Mouse (Mus musculus) liver, embryonic 15.5 days (tissue): ENCODE results near the gene Sipa1l2. TPM values are rescaled to one million over a fixed set of nuclear protein-coding genes. Genes with fewer than 3 reads are reported as not detected.
A peak's percentile ranks its signal among the peaks of the same experiment; 100 is the strongest.

ENCODE experiments used
- ATAC-seq: fragments of 200-750 bp; cut with Nextera tagmentation; 2 replicates; pipeline ENCODE4 v1.8.0; 2017; ENCODE audit warnings: moderate number of reproducible peaks, mild to moderate bottlenecking, moderate library complexity; ENCODE audit not compliant: insufficient read depth
- H3K27ac ChIP-seq: fragments of 300-500 bp; sonication (generic); replicated peaks from 2 replicates; pipeline ENCODE4 v1.5.1; 2015; ENCODE audit warnings: mild to moderate bottlenecking, inconsistent platforms
- H3K27me3 ChIP-seq: fragments of 300-500 bp; sonication (generic); 2 replicates; pipeline ENCODE4 v1.6.1; 2015; ENCODE audit warnings: mild to moderate bottlenecking, inconsistent platforms
- H3K36me3 ChIP-seq: fragments of 300-500 bp; sonication (generic); replicated peaks from 2 replicates; pipeline ENCODE4 v1.6.1; 2015; ENCODE audit warnings: moderate library complexity, mild to moderate bottlenecking, inconsistent platforms
- H3K4me1 ChIP-seq: fragments of 300-500 bp; sonication (generic); replicated peaks from 2 replicates; pipeline ENCODE4 v1.6.1; 2015; ENCODE audit warnings: inconsistent platforms
- H3K4me2 ChIP-seq: fragments of 300-500 bp; sonication (generic); 2 replicates; pipeline ENCODE4 v1.6.1; 2015; ENCODE audit warnings: moderate library complexity, mild to moderate bottlenecking, inconsistent platforms
- H3K4me3 ChIP-seq: fragments of 300-500 bp; sonication (generic); replicated peaks from 2 replicates; pipeline ENCODE4 v1.5.1; 2015; ENCODE audit warnings: mild to moderate bottlenecking, inconsistent platforms
- H3K9ac ChIP-seq: fragments of 300-500 bp; sonication (generic); 2 replicates; pipeline ENCODE4 v1.6.1; 2015; ENCODE audit warnings: moderate library complexity, mild to moderate bottlenecking, inconsistent platforms
- H3K9me3 ChIP-seq: fragments of 300-500 bp; sonication (generic); replicated peaks from 2 replicates; pipeline ENCODE4 v1.6.1; 2016; ENCODE audit warnings: inconsistent platforms
- WGBS: fragments of 180-500 bp; shearing (Covaris S2); methylation state at CpG from one replicate; pipeline ENCODE4 v1.1.7; 2015; ENCODE audit warnings: mixed read lengths; ENCODE audit not compliant: insufficient replicate concordance; 5-methylcytosine and 5-hydroxymethylcytosine counted together
- polyA plus RNA-seq: library from polyadenylated mRNA; unstranded; fragments of >200 nt; fragmentation: Nextera tagmentation; extraction: Ambion mirVana; gene quantifications from 2 replicates; pipeline ENCODE4 v1.2.1, GENCODE M21; 2015

Gene Sipa1l2
- polyA plus RNA-seq, 1 experiment from 2014 or later, result 0.62 TPM

DNA sequence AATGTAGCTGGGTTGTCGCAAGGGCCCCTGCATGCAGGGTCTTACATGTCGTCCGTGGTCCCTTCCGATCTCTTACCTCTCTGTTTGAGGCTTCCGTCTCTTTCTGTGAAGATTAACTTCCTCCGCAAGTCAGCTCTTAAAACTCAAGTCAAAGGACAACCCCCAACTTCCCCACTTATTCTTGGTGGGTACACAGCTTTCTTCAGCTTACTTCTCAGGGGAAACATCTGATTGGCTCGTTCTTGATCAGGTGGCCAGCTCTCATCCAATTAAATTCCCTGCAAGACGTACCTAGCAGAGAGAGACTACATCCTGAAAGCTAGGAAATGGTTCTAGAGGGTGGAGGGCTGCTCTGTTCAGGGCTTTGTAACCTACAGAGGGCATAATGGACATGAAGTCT, 178.3 kb downstream of the Sipa1l2 start:
- Histone ChIP-seq H3K9me3 (no peaks in the 10 kb centered on the region), H3K4me1 (no peaks in the 10 kb centered on the region; the same call in 1 of the 2 replicates), H3K27me3 (no peaks in the 10 kb centered on the region), H3K4me2 (0 out of 2 replicates have a peak overlapping the region, but pooled peaks have one; percentile 2), H3K36me3 (no peaks in the 10 kb centered on the region), H3K4me3 (no peak overlapping the region), H3K9ac (no peak overlapping the region), H3K27ac (no peak overlapping the region)
- ATAC-seq, result no peak
- WGBS, result 18% methylated on average over 8 of the region's 8 CpGs

DNA sequence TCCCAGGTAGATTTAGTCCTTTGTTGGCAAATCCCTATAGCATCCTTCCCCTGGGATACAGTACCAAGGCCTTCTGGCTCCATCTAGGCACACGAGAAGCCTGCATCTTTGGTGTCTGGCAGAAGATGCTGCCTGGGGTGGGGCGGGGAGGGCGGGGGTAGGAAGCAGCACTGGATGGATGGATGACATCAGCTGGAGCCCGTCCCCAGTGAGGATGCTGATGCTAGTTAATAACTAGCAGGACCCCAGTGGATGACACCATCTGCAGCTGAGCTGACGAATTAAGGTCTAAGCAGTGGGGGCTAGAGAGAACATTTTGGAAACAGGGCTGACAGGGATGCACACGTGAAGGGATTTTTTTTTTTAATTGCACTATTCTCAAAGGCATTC, 179.1 kb downstream of the Sipa1l2 start:
- ATAC-seq, result no peak
- Histone ChIP-seq H3K9me3 (no peaks in the 10 kb centered on the region), H3K9ac (no peak overlapping the region), H3K4me1 (peaks cover 6% of the 10 kb centered on the region; the same call in 1 of the 2 replicates), H3K27me3 (no peaks in the 10 kb centered on the region), H3K4me3 (no peak overlapping the region), H3K27ac (no peak overlapping the region), H3K36me3 (no peaks in the 10 kb centered on the region), H3K4me2 (no peak overlapping the region)
- WGBS, result 63% methylated on average over 6 of the region's 6 CpGs

DNA sequence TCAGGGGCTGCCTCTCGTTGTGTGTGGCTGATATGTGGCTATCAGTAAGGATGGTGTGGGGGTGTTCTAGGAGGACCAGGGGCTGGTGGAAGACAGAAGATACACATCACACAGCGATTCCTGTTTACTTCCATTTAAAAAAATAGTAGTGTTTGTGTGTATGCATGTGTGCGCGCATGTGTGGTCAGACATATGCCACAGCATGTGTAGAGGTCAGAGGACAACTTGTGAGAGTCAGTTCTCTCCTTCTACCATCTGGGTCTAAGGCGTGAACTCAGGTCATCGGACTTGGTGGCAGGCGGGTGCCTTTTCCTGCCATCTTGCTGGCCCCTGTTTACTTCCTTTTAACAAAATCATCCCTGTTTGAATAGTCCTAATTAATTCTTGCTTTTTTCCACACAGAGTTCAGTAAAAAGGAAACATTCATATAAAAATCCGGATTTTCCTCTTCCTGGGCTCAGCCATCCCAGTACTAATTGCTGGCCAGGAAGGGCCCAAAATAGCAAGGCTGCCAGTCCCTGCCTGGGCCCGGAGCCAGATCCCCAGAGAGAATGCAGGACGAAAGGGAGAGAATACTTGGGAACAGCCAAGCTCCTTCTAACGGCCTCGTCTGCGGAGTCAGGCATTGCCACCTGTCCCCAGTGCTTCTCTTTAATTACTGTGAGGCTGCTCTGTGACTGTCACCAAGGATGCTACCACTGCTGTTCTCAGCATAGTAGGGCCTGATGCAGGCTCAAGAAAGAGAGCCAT, 179.7 kb downstream of the Sipa1l2 start:
- H3K27me3 ChIP-seq, result no peaks in the 10 kb centered on the region
- H3K9me3 ChIP-seq, result no peaks in the 10 kb centered on the region
- ATAC-seq, result no peak
- no peaks in the 10 kb centered on the region for H3K36me3 ChIP-seq
- no peak overlapping the region for H3K4me2 ChIP-seq
- no peak overlapping the region for H3K9ac ChIP-seq
- no peak overlapping the region for H3K27ac ChIP-seq
- H3K4me1 ChIP-seq, result peaks cover 8% of the 10 kb centered on the region; the same call in 1 of the 2 replicates
- whole genome bisulfite sequencing, result 62% methylated on average over 13 of the region's 13 CpGs
- no peak overlapping the region for H3K4me3 ChIP-seq

DNA sequence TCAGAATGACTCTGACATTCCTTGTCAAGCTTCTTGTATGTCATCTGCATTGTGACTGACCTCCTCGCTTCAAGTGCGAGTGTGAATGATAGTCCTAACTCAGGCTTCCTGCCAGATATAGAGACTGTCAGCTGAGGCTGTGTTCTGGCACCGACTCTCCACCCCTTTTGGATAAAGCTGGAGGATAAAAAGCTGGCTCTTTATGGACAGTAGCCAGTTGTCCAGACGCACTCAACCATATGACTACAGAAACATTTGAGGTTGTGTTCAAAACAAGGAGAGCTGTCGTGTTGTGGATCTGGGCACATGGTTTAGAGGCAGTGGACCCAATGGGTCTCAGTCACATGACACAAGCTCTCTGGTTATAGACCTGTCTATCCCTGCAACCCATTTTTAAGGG, 180.3 kb downstream of the Sipa1l2 start:
- ATAC-seq, result no peak
- peaks cover 8% of the 10 kb centered on the region; the same call in 1 of the 2 replicates for H3K4me1 ChIP-seq
- no peaks in the 10 kb centered on the region for H3K36me3 ChIP-seq
- H3K4me2 ChIP-seq, result no peak overlapping the region
- H3K9me3 ChIP-seq, result no peaks in the 10 kb centered on the region
- H3K27me3 ChIP-seq, result no peaks in the 10 kb centered on the region
- no peak overlapping the region for H3K9ac ChIP-seq
- no peak overlapping the region for H3K4me3 ChIP-seq
- no peak overlapping the region for H3K27ac ChIP-seq
- 46% methylated on average over 5 of the region's 5 CpGs for WGBS

DNA sequence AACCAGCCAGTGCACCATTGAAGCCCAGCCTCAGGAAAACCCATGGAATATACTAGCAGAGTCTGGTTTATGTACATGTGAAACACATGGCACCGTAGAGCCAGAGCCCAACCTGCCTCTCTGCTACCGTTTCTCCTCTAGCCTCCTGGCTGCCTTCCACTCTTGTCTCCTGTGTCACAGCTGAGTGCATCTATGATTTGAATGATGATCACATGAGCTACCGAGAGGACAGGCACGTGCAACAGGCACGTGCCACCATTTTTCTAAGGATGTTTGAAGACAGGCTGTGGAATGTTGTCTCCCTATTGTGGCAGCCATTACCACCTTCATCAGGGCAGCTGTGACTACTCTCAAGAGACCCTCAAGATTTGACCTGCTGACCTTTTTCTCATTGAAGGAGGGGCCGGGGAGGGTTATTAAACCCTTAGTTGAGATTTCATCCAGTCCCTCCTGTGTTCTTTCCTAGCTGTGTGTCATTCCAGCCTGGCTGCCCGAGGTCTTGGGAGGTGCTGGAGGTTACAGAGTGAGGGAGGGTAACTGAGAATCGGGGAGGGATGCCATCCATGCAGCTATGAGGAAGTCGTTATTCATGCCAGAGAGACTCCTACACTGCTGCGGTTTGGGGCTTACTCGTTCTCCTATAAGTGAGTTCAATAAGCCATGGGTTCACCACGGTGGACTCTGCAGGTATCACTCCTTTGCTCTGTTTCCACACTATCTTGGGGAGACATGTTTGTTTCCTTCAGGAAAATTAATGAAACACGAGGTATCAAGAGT, 181.0 kb downstream of the Sipa1l2 start:
- no peak overlapping the region for H3K4me2 ChIP-seq
- no peak overlapping the region for H3K4me3 ChIP-seq
- H3K27ac ChIP-seq, result no peak overlapping the region
- peaks cover 8% of the 10 kb centered on the region; the same call in 1 of the 2 replicates for H3K4me1 ChIP-seq
- no peak overlapping the region for H3K9ac ChIP-seq
- ATAC-seq, result no peak
- H3K27me3 ChIP-seq, result no peaks in the 10 kb centered on the region
- H3K9me3 ChIP-seq, result no peaks in the 10 kb centered on the region
- WGBS, result 39% methylated on average over 13 of the region's 13 CpGs
- H3K36me3 ChIP-seq, result no peaks in the 10 kb centered on the region

DNA sequence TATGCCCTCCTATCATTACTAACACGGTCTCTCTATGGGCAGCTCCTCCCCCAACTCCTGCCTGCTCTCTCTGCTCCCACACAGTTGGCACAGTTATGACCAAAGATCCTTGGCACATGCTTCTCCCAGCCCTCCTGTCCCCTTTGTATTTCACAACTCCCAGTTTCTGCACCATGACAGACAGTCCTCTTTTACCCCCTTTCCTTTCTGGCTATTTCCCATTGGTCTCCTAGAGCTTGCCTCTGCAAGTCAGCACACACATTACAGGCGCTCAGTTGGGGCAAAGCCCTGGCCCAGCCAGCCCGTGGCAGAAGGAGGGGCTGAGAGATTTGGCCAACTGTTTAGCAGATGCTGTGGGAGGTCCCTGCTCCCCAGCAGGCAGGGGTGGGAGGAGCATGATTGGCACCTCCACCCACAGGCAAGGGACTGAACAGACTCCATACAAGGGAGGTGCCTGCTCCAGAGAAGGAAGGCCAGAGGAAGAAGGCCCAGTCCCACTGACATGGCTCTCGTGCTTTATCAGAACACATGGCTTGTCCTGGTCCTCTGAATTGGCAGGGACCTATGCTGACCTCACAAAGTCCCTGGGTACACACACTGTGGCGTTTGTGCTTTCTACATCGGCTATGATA, 184.0 kb downstream of the Sipa1l2 start:
- Histone ChIP-seq H3K27me3 (no peaks in the 10 kb centered on the region), H3K4me1 (peaks cover 8% of the 10 kb centered on the region; the same call in 1 of the 2 replicates), H3K4me3 (no peak overlapping the region), H3K9me3 (no peaks in the 10 kb centered on the region), H3K27ac (no peak overlapping the region), H3K9ac (no peak overlapping the region), H3K36me3 (no peaks in the 10 kb centered on the region), H3K4me2 (no peak overlapping the region)
- ATAC-seq, result peak; percentile 33
- WGBS, result 27% methylated on average over 6 of the region's 6 CpGs

DNA sequence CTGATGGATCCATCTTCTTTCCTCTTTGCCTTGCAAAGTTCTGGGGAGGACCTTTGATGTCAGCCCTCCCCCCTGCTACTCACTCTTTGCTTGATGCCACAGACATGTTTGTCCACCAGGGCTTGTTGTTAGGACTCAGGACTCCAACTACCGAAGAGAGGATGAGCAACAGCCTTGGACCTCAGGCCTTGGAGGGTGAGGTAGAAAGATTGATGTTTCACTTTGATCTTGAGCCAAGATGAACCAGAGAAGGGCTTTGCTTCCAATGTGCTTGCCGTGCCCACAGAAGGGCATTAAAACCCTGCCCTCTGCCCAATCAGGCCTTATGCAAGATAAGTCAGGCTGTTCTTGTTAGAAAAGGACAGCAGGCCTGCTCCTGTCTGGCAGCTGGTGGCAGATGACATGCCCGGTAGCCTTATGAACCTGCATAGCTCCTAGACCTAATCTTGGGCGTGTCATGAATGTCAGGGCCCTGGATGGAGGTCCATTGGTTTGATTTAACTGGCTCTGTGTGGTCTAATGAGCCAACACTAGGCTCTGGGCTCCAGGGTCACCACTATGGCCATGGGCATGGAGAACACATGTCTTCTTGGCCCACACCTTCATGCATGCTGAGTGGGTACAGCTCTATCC, 184.9 kb downstream of the Sipa1l2 start:
- Histone ChIP-seq H3K4me3 (no peak overlapping the region), H3K27me3 (no peaks in the 10 kb centered on the region), H3K27ac (no peak overlapping the region), H3K36me3 (no peaks in the 10 kb centered on the region), H3K4me1 (peaks cover 8% of the 10 kb centered on the region; the same call in 1 of the 2 replicates), H3K4me2 (no peak overlapping the region), H3K9me3 (no peaks in the 10 kb centered on the region), H3K9ac (no peak overlapping the region)
- ATAC-seq, result no peak
- 64% methylated on average over 4 of the region's 4 CpGs for WGBS

DNA sequence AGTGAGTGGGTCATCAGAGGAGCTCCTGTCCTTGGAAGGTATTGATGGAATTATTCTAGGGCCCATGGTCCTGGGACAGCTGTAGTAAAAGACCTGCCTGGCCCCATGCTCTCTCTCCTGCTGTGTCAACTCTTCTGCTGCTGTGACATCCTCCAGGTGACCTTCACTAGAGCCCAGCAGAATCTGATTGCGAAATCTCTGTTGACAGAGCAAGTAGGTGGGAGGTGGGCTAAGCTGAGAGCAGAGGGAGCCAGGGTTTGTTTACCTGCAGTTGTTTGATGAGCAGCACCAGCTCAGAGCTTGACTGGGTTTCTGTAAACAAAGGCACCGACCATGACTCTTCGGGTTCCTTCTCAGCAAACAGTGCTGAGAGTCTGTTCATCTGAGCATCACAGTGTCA, 187.9 kb downstream of the Sipa1l2 start:
- H3K4me2 ChIP-seq, result no peak overlapping the region
- no peaks in the 10 kb centered on the region for H3K27me3 ChIP-seq
- ATAC-seq, result peak; percentile 63
- H3K27ac ChIP-seq, result peak overlapping the region; percentile 24; the same call in 1 of the 2 replicates
- WGBS, result 25% methylated on average over 3 of the region's 3 CpGs
- no peak overlapping the region for H3K4me3 ChIP-seq
- H3K36me3 ChIP-seq, result no peaks in the 10 kb centered on the region
- H3K9ac ChIP-seq, result no peak overlapping the region
- H3K4me1 ChIP-seq, result peaks cover 8% of the 10 kb centered on the region; the same call in 1 of the 2 replicates
- no peaks in the 10 kb centered on the region for H3K9me3 ChIP-seq

DNA sequence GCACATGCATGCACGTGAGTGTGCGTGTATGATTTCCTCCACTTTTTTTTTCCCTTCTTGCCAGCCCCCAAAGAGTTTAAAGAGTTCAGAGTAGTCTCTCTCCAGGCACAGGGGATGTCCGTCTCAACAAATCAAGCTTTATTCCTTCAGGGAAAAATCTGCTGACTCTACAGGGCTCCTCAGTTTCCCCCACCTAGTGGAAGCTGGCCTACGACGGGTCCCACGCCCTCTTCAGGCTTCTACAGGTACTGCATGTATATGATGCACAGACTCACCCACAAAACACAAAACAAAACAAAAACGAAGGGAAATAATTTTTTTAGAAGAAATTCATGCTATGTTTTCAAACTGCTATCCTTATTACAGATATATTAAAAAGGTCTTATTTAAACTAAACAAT, 189.7 kb downstream of the Sipa1l2 start:
- Histone ChIP-seq H3K27me3 (no peaks in the 10 kb centered on the region), H3K27ac (no peak overlapping the region)

DNA sequence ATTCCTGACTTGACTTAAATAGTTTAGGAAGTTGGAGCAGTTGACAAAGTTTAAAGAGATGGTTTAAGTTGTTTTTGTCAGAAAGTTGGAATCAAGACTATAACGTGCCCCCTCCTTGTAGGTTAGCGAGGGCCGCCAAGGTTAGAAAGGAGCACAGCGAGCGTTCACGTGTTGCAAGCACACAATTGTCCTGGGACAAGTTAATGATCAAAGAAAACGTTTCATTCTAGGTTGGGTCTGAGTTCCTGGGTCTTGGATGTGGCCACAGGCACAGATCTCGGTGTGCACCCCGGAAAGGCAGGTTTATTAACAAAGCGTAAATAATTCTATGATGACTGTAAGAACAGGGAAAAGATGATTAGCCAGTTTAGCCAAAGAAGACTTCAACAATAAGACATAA, 190.5 kb downstream of the Sipa1l2 start:
- no peaks in the 10 kb centered on the region; the same call in 1 of the 2 replicates for H3K4me1 ChIP-seq
- no peak overlapping the region for H3K9ac ChIP-seq
- ATAC-seq, result no peak
- no peaks in the 10 kb centered on the region for H3K9me3 ChIP-seq
- no peak overlapping the region for H3K4me2 ChIP-seq
- WGBS, result 66% methylated on average over 10 of the region's 10 CpGs
- H3K36me3 ChIP-seq, result no peaks in the 10 kb centered on the region
- no peak overlapping the region for H3K27ac ChIP-seq
- no peaks in the 10 kb centered on the region for H3K27me3 ChIP-seq
- H3K4me3 ChIP-seq, result no peak overlapping the region

More for the DNA sequence above, 189.7 kb downstream of the Sipa1l2 start:
- Histone ChIP-seq H3K9me3 (no peaks in the 10 kb centered on the region), H3K9ac (no peak overlapping the region), H3K36me3 (no peaks in the 10 kb centered on the region), H3K4me2 (no peak overlapping the region), H3K4me3 (no peak overlapping the region), H3K4me1 (no peaks in the 10 kb centered on the region; the same call in 1 of the 2 replicates)
- WGBS, result 45% methylated on average over 7 of the region's 7 CpGs
- ATAC-seq, result no peak
